Mouse (Mus musculus) kidney, adult 18-20 months (tissue): Measurements from ENCODE around the gene Mapkbp1.

ENCODE experiments used
- DNase-seq: peaks from one replicate; pipeline ENCODE4 v3.0.0; 2021

Gene Mapkbp1

DNA sequence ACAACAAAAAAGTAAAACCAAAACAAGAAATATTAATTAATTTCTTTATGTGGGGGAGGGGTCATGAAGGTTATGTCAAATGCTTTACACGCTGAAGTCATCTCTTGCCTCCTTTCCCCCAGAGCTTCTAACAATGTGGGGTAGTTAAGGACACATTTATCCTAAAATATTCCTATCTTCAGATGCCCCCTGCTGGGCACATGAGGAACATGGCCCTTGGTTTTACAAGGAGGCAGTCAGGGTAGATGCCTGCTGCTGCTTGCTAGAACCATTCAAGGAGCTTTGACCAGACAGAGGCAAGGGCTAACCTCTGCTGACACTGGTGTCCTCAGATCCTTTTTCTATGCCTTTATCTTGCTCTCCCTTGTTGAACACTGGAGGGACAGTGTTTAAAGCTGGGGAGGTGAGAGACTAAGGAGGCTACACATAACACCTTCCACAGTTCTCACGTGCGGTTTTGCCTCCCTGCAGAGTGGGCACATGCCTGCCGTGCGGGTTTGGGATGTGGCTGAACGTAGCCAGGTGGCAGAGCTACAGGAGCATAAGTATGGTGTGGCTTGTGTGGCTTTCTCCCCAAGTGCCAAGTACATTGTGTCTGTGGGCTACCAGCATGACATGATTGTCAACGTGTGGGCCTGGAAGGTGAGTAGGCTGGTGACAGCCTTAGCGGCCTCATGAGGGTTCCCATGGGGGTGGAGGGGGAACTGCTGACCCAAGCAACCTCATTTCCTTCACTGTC lies 39.1 kb downstream of the Mapkbp1 start:
- DNase-seq, result peak; percentile 66

DNA sequence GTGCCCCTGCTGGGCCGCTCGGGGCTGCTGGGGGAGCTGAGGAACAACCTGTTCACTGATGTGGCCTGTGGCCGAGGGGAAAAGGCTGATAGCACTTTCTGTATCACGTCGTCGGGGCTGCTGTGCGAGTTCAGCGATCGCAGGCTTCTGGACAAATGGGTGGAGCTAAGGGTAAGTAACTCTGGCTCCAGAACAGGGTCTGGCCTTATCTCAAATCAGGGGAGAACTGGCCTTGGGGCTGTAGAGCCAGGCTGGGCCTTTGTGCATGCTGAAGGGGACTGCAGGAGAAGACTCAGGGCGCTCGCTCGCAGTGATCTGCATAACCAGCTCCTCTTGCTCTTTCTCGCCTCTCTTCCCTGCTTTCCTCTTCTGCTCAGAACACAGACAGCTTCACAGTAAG lies 40.4 kb downstream of the Mapkbp1 start:
- DNase-seq, result no peak

DNA sequence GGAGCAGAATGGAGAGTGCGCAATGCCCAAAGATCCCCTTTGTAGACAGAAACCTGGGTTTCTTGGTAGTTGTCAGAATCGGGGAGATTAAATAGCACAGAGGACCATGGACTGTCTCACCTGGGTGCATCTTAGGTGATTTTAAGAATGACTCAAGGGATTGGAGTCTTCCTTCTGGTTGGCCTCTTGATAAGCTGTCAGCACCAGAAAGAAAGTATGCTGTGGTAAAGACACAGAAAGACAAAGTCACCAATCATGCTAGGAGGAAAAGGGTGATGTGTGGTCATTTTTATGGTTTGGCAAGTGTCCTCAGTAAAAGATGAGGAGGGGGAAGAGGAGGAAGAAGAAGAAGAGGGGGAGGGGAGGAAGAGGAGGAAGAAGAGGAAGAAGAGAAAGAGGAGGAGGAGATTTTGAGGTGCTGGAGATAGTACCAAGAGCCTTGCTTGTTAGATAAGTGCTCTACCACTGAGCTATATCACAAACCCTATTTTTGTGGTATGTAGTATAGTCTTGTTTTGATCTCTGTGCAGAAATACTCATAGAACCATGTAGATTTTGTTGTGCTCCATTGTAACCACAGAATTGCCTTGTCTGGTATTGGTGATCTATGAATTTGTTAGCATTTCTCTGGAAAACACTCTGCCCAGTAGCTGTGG lies 41.5 kb downstream of the Mapkbp1 start:
- DNase-seq, result no peak

DNA sequence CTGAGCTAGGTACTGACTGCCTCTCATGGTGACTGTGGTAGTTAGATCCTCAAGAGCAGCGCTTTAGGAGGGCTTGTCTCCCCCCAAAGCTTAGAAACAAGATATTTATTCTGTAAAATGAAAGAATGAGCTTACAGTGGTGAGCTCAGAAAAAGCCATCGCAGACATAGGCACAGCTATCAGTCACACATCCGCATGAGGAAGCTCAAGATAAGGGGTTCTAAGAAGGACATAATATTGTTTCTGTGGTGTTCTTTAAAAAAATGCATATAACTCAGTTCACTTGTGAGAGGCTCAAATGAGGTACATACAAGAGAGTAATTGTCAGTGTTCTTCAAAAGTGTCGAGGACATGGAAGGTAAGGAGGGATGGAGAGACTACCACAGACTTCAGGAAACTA lies 43.4 kb downstream of the Mapkbp1 start:
- no peak for DNase-seq

DNA sequence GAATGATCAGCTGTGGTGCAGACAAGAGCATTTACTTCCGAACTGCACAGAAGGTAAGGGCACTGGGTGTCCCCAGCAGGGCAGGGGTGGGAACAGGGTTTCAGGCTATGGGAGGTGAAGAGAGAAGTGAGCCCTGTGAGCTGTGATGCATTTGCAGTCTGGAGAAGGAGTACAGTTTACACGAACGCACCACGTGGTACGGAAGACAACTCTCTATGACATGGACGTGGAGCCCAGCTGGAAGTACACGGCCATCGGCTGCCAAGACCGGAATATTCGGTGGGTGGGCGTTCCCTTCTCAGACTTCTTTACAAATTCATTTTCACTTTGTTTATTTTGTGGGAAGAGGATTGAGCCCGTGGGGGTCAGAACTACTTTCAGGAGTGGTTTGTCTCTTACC lies 45.1 kb downstream of the Mapkbp1 start:
- no peak for DNase-seq

DNA sequence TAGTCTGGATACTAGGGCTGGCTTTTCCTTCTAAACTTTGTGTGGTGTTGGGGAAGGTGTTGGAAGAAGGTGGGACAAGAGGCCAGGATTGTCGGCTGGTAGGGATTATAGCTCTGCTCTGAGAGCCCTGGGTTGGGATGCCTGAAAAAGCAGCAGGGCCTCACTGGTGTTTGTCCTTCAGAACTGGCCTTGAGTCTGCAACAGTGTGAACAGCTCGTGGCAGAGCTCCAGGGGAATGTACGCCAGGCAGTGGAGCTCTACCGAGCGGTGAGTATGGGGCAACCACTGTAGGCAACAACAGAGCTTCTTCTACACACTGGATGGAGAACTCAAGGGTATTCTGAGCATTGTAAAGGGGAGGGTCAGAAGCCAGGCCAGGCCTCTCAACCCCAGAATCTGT lies 51.8 kb downstream of the Mapkbp1 start:
- no peak for DNase-seq

DNA sequence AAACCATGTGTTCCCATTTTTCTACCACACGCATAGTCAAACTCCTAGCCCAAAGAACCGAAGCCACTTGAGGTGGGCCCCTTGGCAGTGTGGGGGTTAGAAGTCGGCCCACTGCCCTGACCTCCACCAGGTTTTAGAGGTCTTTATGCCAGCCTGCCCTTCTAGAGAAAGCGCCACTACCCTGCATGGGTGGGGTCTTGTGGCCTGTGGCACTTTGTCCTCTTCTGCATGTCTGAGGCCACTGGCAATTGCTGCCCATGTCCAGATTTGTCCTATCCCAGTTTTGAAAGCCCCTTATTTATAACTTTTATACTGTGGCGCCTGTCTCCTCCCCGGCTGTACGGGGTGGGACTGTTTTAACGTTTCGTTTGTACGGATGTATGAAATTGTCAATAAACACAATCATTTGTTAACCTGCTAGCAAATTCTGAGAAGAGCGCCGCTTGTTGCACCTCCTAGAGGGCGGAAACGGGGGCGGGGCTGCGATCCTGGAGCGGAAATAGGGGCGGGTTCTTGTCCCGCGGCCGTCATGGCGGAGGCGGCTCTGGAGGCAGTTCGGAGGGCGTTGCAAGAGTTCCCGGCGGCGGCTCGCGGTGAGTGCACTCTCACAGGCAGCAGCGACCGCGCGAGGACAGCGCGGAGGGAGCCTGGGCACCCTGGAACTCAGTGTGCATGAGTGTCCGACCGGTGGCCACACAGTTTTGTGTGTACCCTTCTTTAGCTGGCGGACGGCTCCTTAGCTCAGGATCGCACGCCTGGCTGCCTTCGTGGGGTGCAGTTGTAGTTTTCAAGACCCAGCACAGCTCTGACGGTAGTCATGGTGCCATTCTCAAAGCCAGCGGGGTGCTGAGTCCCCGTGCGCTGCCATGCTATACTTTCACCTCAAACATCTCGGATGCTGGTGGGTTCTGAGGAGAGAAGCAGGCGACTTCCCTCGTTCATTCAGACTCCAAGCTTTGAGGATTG lies 54.8 kb downstream of the Mapkbp1 start, which contains the start of the genes Jmjd7 and Gm28042:
Jmjd7 (plus strand) TSS at position 500 of the 966 bp plus-strand sequence.
Gm28042 (plus strand) TSS at position 510 of the 966 bp plus-strand sequence.
- DNase-seq, result peak; percentile 94

DNA sequence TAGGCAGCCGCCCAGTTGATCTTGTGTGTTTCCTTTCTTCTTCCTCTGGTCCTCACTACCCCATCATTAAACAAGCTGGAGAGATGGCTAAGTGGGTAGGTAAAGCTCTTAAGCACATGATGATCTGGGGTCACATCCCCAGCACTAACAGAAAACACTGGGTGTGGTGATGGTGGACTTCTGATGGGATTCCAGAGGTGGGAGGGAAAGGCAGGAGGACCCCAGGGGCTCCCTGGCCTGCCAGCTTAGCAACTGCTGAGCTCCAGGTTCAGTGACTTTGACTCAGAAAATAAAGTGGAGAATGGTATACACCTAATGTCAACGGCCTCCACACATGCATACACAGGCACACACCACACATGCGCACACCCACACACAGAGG lies 55.4 kb downstream of the Mapkbp1 start:
- DNase-seq, result no peak

DNA sequence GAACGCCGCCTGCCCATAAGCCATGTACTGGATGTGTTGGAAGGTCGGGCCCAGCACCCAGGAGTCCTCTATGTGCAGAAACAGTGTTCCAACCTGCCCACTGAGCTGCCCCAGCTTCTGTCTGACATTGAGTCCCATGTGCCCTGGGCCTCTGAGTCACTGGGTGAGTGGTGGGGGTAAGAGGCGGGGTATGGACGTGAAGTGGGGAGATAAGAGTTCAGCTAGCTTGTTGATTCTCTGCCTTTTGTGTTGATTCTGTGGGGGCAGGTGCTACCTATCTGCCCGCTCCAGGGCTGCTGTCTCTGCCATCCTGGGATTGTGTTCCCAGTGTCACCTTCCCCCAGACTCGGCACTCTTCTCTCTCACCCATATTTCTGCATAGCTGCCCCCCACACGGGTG lies 57.9 kb downstream of the Mapkbp1 start:
- DNase-seq, result no peak

DNA sequence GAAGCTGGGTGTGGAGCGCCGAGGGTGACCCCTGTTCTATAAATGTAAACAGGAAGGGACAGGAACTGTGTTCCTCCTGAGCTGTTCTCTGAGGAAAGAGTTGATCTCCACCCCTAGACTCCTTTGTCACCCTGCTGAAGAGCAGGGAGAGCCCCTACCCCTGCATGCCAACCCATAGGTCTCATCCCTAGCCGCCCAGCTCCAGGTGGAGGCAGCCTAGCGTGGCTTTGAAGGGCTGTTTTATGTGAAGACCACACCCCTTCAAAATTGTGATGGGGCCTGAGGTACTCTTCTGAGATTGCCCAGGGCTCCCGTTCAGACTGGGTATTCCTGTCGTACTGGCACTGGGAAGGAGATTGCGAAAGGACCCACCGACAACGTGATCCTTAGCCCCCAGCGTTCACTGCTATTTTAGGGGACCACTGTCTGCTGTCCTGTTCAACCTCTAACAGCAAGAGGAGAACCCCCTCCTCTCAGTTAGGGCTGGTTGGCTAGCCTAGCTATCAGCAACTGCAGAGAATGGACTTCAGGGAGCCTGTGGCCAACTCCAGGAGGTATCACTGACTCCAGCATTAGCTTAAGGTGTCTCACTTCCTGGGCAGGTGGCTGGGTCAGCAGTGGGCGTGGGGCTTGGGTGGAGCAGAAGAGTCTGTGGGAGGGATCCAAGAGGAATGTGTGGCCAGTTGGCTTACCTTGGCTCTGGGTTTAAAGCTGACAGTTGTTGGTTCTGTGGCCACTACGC lies 60.4 kb downstream of the Mapkbp1 start, which contains the start of gene Pla2g4b:
Pla2g4b (plus strand) TSS at position 692 of the 742 bp plus-strand sequence.
- DNase-seq, result no peak

DNA sequence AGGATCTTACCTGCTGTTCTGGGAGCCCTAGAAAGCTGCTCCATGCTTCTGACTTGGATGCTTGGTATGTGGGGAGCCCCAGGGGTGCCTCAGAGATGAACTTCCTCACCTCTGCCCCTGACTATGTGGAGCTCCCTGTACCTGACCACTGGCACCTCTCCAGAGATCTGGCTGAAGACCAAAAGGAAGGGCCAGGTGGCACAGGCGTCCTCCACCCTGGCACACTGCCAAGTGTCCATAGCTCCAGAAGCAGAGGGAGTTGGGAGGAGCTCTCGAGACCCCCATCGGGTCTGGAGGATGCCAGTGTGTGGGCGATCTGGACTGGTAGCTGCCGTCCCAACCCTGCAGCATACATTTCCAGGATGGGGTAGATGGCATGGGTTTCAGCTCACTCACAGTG lies 61.2 kb downstream of the Mapkbp1 start:
- DNase-seq, result no peak

DNA sequence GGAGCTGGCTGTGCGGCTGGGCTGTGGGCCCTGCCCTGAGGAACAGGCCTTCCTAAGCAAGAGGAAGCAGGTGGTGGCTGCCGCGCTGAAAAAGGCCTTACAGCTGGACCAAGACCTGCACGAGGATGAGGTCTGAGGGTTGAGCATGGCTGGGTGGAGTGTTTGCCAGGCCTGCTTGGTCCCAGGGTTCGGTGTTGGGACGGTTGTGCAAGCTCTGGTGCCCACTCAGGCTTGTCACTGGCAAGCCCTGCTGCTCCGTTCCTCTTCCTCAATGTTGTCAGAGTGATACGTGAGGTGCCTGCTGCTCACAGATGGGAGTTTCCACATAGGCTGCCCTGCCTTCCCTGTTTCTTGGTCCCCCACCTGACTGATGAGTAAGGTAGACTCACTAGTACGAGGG lies 65.2 kb downstream of the Mapkbp1 start:
- DNase-seq, result no peak

DNA sequence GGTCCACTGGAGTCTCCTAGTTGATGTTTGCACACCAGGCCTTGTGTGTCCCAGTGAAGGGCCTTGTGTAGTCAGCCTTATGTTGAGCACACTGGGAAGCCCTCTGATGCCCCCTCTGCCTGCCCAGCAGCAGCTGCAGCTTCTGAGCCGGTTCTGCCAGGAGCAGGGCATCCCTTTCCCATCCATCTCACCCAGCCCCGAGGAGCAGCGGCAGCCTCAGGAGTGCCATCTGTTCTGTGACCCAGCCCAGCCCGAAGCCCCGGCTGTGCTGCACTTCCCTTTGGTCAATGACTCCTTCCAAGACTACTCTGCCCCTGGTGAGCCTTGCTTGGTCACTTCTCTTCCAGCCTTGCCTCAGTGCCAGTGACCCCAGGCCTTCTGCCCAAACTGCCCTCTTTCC lies 68.5 kb downstream of the Mapkbp1 start:
- no peak for DNase-seq

DNA sequence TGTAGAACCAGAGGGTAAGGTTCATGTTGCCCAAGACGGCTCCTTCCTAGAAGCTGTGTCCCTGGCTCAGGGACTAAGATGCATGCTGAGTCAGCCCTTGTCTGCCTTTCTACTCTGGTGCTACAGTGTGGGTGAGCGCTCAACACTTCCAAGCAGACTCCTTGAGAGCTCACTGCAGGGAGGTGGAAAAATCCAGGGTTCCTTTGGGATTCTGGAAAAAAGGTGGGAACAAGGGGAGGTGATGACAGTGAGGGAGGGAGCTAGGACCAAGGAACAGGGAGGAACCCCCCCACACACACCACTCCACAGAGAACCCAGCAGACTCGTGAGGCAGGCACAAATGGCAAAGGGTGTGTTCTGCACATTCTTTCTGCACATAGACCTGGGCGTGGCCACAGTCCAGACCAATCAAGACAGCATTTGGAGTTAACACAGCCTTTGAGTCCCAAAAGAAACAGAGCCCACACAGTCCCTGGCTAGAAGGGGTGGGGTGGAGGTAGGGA lies 71.7 kb downstream of the Mapkbp1 start:
- peak; percentile 12 for DNase-seq

DNA sequence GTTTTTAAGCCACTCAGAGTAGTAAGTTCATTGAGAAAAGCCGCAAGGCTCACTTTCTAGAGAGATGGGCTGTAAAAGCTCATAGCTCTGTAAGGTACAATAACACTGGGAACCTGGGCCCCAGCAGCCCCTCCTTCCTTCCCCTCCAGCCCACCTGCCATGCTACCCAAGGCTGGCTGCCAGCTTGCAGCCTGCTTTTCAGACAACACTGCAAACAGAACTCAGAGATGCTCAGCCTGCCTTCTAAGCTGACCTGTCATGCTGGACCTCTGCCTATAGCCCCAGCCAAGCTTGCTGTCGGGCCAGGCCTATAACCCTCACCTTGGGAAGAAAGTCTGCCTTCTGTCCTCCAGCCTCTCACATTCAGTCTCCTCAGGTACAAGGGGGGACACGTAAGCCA lies 72.2 kb downstream of the Mapkbp1 start:
- DNase-seq, result no peak

DNA sequence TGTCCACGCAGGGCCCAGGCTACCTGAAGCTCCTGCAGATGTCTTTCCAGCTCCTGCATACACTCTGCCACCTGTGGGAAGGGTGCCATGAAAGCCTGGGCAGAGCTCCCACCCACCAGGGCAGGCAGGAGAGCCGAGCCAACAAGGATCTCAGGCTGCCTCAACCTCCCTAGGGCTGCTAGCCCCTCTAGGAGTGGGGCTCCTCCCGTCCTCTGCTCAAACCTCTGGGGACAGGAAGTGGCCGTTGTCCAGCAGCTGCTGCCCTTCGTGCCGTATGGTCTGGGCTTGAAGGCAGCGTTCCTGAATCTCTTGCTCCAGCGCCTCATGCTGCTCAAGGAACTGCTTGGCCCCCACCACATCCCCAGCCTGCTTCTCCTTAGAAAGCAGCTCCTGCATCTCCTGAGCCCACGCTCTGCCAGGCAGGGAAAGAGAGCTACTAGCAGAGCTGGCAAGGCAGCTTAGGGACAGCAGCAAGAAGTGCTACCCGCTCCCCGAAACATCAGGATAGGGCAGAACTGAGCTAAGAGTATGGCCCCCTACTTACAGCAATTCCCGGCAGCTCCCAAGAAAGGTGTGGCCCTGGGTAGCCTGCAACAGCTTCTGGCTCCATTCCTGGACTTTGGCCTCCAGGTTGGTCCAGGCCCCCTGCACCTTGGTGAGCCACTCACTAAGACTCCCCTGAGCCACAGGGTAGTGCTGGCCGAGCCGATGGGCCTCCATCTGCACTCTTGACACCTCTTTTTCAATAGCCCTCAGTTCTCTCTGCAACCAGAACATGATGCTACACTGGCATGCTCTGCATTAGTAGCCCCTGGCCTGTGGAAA lies 74.2 kb downstream of the Mapkbp1 start:
- no peak for DNase-seq

DNA sequence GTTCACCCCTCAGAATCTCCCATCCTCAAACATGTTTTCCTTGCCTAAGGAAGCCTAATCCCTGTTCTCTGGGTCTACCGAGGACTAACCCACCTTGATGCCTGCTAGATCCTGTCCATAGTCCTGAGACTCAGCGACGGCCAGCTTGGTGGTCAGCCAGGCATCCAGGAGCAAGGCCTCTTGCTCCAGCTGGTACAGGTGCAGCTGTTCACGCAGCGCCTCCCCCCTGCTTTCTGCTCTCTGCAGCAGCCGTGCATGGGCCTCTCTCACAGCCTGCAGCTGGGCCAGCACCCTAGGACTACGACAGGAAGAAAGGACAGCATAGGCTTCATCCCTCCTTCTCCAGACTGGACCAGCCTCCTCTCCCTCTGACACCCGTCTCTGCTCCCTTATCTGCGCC lies 75.7 kb downstream of the Mapkbp1 start:
- no peak for DNase-seq

DNA sequence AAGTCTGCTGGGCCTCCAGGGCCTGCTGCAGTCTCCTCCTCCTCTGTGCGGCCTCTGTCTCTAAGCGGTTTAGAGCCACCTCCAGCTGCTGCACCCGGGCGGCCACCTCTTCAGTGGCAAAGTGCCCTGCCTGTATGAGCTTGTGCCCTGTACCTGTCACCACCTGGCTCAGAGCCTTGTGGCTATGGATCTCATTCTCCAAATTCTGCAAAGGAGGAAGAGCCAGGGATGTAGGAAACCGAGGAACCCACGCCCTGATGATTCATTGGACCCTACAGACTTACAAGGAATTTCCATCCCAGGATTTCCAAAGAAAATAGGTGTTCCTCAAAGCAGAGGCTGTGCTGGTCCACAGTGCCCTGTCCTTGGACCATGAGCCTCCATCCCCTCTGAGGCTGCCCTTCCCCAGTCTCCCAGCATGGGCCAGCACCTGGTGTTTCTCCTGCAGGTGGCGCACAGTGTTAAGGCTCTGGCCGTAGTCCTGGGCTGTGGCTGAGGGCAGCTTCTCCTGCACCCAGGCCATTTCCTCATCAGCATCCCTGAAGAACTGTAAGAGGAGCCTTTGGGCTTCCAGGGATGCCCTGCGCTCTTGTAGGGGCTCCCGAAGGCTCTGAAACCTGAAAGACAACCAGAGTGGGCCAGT lies 77.3 kb downstream of the Mapkbp1 start:
- peak; percentile 59 for DNase-seq

DNA sequence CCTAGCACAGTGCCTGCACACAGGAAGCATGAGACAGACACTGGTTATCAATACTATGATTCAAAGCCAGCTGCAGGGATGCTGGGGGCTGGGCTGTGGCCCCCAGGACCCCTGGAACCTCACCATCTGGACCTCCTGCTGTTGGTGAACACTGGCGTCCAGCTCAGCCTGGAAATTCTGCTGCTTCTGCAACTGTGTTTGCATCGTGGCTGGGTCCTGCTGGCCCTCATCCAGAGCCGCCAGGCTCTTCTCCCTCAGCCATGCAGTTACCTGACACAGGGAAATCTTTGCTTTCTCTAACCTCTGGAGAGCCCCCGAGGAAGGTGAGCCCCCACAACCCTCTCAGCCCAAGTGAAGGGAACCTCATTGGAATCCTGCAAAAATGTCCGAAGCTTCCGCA lies 78.9 kb downstream of the Mapkbp1 start:
- DNase-seq, result no peak

DNA sequence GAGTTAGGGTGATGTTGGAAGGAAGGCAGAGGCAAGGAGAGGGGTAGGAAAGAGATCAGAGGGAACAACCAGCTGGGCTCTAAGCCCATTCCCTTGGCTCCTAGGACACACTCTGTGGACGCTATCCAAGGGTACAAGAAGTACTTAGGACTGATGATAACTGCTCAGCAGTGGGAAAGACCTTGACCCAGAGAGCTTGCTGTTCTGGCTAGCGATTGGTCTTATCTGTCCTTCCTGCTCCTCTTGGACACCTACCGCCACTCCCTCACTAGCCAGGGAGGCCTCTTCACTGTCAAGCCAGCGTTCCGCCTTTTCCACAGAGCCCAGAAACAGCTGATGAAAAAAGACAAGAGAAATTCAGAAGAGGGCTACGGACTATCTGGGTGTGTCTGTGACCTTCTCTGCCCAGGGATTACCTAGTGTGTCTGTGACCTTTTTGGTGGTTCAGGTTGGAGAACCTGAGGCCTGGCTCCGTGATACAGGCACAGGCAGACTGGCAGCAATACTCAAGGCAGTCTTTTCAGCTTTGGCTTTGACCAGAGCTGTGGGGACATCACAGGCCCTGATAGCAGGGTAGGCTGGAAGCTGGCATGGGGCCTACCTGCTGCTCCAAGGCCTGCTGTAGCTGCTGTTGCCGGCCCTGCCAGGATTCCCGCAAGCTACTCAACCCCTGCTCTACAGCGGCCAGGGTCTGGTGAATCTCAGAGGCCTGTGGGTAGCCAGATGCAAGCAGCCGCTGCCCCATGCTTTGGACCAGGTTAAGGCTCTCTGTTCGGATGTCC lies 82.5 kb downstream of the Mapkbp1 start:
- DNase-seq, result no peak
